Mouse (Mus musculus): Measurements from ENCODE around the gene Nlgn3. TPM values are rescaled to one million over a fixed set of nuclear protein-coding genes. Genes with fewer than 3 reads are reported as not detected.

Gene Nlgn3
- polyA plus RNA-seq, 2 experiments, result 0.05 to 0.06 TPM

DNA sequence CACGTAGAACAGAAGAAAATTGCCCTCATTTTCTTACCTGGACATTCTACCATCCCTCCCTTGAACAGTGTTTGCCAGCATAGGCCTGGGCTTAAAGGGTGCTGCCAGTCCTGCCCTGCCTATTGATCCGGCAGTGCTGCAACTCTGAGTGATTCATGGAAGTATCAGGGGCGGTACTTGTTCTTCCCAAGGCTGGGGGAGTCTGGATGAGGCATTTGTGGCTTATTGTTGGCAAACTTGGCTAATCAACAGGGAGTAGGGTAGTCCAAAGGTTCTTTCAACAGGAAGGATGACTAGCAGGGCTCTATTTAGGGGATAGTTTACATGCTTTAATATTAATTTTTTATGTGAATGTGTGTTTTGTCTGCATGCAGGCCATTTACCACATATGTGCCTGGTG lies 71.6 kb downstream of the Nlgn3 start:
- DNase-seq (ENCODE audit: low read depth in 3 of 3, low spot score in 3 of 3) (no peak), ATAC-seq (ENCODE audit: insufficient read depth) (no peak)

DNA sequence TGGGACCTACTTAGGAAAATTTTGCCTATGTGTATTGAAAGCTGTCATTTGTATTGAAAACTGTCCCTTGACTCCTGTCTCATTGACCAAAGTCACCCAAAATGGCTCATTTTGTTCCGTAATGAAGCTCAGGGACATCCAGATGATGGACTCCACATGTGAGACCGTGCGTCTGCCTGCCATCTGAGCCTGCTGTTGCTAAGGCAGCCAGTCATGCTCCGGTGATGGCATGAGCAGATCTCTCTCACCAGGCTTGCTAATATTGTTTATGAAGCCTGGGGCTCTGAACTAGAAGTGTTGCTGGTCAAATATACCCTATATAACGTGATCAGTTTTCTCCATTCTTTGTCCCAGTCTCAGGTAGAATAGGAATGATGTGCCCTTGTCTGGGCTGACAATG lies 74.0 kb downstream of the Nlgn3 start:
- TF ChIP-seq EP300 (IDR thresholded peaks at IDR 0.05; ENCODE audit: low read depth) (no peak), CTCF (IDR thresholded peaks at IDR 0.05; ENCODE audit: low read depth) (no peak)
- ATAC-seq (ENCODE audit: insufficient read depth), result no peak
- 58% methylated on average over 5 of the region's 5 CpGs for WGBS (ENCODE audit: insufficient replicate concordance)

More for the DNA sequence above, 71.6 kb downstream of the Nlgn3 start:
- Histone ChIP-seq H3K9me3 (ENCODE audit: control insufficient read depth, low read length) (no peaks in the 10 kb centered on the region), H3K4me3 (ENCODE audit: insufficient read depth in 1 of 2, low read depth in 2 of 2, low read length in 2 of 2) (no peak overlapping the region), H3K9ac (replicated peaks) (no peak overlapping the region), H3K4me1 (replicated peaks; ENCODE audit: control insufficient read depth in 2 of 2, insufficient read depth in 2 of 2, low read length in 1 of 2) (no peaks in the 10 kb centered on the region; a peak in 1 of 4 replicates), H3K27me3 (ENCODE audit: control insufficient read depth, insufficient read depth, low read length) (no peaks in the 10 kb centered on the region; the same call in 1 of the 2 replicates), H3K36me3 (replicated peaks; ENCODE audit: control insufficient read depth, insufficient read depth, low read depth) (no peaks in the 10 kb centered on the region), H3K4me2 (ENCODE audit: low read depth) (no peak overlapping the region), H3K27ac (no peak overlapping the region)
- 52% methylated on average over 3 of the region's 3 CpGs for WGBS (ENCODE audit: insufficient replicate concordance)
- TF ChIP-seq CTCF (IDR thresholded peaks at IDR 0.05; ENCODE audit: low read depth), result no peak
- TF ChIP-seq EP300 (IDR thresholded peaks at IDR 0.05; ENCODE audit: low read depth), result no peak

More for the DNA sequence above, 74.0 kb downstream of the Nlgn3 start:
- Histone ChIP-seq H3K27me3 (ENCODE audit: control insufficient read depth, insufficient read depth, low read length) (no peaks in the 10 kb centered on the region; the same call in 1 of the 2 replicates), H3K4me3 (ENCODE audit: insufficient read depth in 1 of 2, low read depth in 2 of 2, low read length in 2 of 2) (no peak overlapping the region), H3K27ac (no peak overlapping the region), H3K9me3 (ENCODE audit: control insufficient read depth, low read length) (no peaks in the 10 kb centered on the region), H3K36me3 (replicated peaks; ENCODE audit: control insufficient read depth, insufficient read depth, low read depth) (no peaks in the 10 kb centered on the region), H3K9ac (replicated peaks) (no peak overlapping the region), H3K4me1 (replicated peaks; ENCODE audit: control insufficient read depth in 2 of 2, insufficient read depth in 2 of 2, low read length in 1 of 2) (no peaks in the 10 kb centered on the region; a peak in 1 of 4 replicates), H3K4me2 (ENCODE audit: low read depth) (no peak overlapping the region)
- no peak for DNase-seq (ENCODE audit: low read depth in 3 of 3, low spot score in 3 of 3)

Other genes starting within 250 kb of the Nlgn3 start
- 0.04 TPM in 1 of 2 replicates, not detected in the other for gene Tex11, start 239.5 kb upstream of the Nlgn3 start, polyA plus RNA-seq (2012; rRNA removed)
- 0.05 and 0.18 TPM in 2 replicates for gene Tex11, start 239.5 kb upstream of the Nlgn3 start, polyA plus RNA-seq (2014; fragmentation: Nextera tagmentation; extraction: Ambion mirVana)
- gene Slc7a3, start 213.1 kb upstream of the Nlgn3 start, polyA plus RNA-seq (2012; rRNA removed), result 0.54 and 0.96 TPM in 2 replicates
- 0.11 and 0.23 TPM in 2 replicates for gene Slc7a3, start 213.1 kb upstream of the Nlgn3 start, polyA plus RNA-seq (2014; fragmentation: Nextera tagmentation; extraction: Ambion mirVana)
- 8.2 and 11.3 TPM in 2 replicates for gene Snx12, start 76.6 kb upstream of the Nlgn3 start, polyA plus RNA-seq (2012; rRNA removed)
- gene Snx12, start 76.6 kb upstream of the Nlgn3 start, polyA plus RNA-seq (2014; fragmentation: Nextera tagmentation; extraction: Ambion mirVana), result 15.9 and 16.8 TPM in 2 replicates
- 10.3 and 11.8 TPM in 2 replicates for gene Foxo4, start 44.6 kb upstream of the Nlgn3 start, polyA plus RNA-seq (2012; rRNA removed)
- 1.4 and 1.8 TPM in 2 replicates for gene Foxo4, start 44.6 kb upstream of the Nlgn3 start, polyA plus RNA-seq (2014; fragmentation: Nextera tagmentation; extraction: Ambion mirVana)
- 0.06 TPM in 1 of 2 replicates, not detected in the other for gene Gm614, start 35.2 kb upstream of the Nlgn3 start, polyA plus RNA-seq (2012; rRNA removed)
- gene Gm614, start 35.2 kb upstream of the Nlgn3 start, polyA plus RNA-seq (2014; fragmentation: Nextera tagmentation; extraction: Ambion mirVana), result not detected in 2 replicates
- 5.5 and 6.4 TPM in 2 replicates for gene Il2rg, start 30.9 kb upstream of the Nlgn3 start, polyA plus RNA-seq (2012; rRNA removed)
- gene Il2rg, start 30.9 kb upstream of the Nlgn3 start, polyA plus RNA-seq (2014; fragmentation: Nextera tagmentation; extraction: Ambion mirVana), result 7.8 and 8.3 TPM in 2 replicates
- gene Gm20489, start 30.1 kb upstream of the Nlgn3 start, polyA plus RNA-seq (2012; rRNA removed), result not detected in 2 replicates
- gene Gm20489, start 30.1 kb upstream of the Nlgn3 start, polyA plus RNA-seq (2014; fragmentation: Nextera tagmentation; extraction: Ambion mirVana), result not detected in 2 replicates
- 34.3 and 37.8 TPM in 2 replicates for gene Med12, start 25.1 kb upstream of the Nlgn3 start, polyA plus RNA-seq (2012; rRNA removed)
- gene Med12, start 25.1 kb upstream of the Nlgn3 start, polyA plus RNA-seq (2014; fragmentation: Nextera tagmentation; extraction: Ambion mirVana), result 21.9 and 27.5 TPM in 2 replicates
- 42.1 and 62.5 TPM in 2 replicates for gene Gjb1, start 77.2 kb downstream of the Nlgn3 start, polyA plus RNA-seq (2012; rRNA removed)
- 52.5 and 56.6 TPM in 2 replicates for gene Gjb1, start 77.2 kb downstream of the Nlgn3 start, polyA plus RNA-seq (2014; fragmentation: Nextera tagmentation; extraction: Ambion mirVana)
- gene Zmym3, start 121.7 kb downstream of the Nlgn3 start, polyA plus RNA-seq (2012; rRNA removed), result 9.6 and 11.4 TPM in 2 replicates
- 4.3 and 4.4 TPM in 2 replicates for gene Zmym3, start 121.7 kb downstream of the Nlgn3 start, polyA plus RNA-seq (2014; fragmentation: Nextera tagmentation; extraction: Ambion mirVana)
- 78.8 and 117 TPM in 2 replicates for gene Nono, start 130.2 kb downstream of the Nlgn3 start, polyA plus RNA-seq (2012; rRNA removed)
- gene Nono, start 130.2 kb downstream of the Nlgn3 start, polyA plus RNA-seq (2014; fragmentation: Nextera tagmentation; extraction: Ambion mirVana), result 103 and 113 TPM in 2 replicates
- gene Itgb1bp2, start 149.9 kb downstream of the Nlgn3 start, polyA plus RNA-seq (2012; rRNA removed), result 0.58 and 0.96 TPM in 2 replicates
- gene Itgb1bp2, start 149.9 kb downstream of the Nlgn3 start, polyA plus RNA-seq (2014; fragmentation: Nextera tagmentation; extraction: Ambion mirVana), result 0.17 and 0.23 TPM in 2 replicates
- 6.4 and 12.5 TPM in 2 replicates for gene Taf1, start 233.6 kb downstream of the Nlgn3 start, polyA plus RNA-seq (2012; rRNA removed)
- 5.8 and 6.1 TPM in 2 replicates for gene Taf1, start 233.6 kb downstream of the Nlgn3 start, polyA plus RNA-seq (2014; fragmentation: Nextera tagmentation; extraction: Ambion mirVana)

Data from liver, embryonic 14.5 days (tissue).